Mouse (Mus musculus) heart, postnatal 0 days (tissue): ENCODE data around the gene Cyp2c23.

Experiments
- CTCF ChIP-seq: IDR thresholded peaks from 2 replicates; pipeline ENCODE4 v1.5.1; 2016; ENCODE audit warnings: antibody characterized with exemption, control low read depth, low read depth
- EP300 ChIP-seq: IDR thresholded peaks from 2 replicates; pipeline ENCODE4 v1.6.1; 2016; ENCODE audit warnings: antibody characterized with exemption, low read depth

GRCm38 (mm10) chr19:43972129-43972528, 56.9 kb downstream of the Cyp2c23 start:
- TF ChIP-seq CTCF (no peak), EP300 (no peak)
